Mouse (Mus musculus) embryonic fibroblast, embryonic 13.5 days (primary cell): ENCODE measurements around the gene Schip1.

ENCODE experiments used
- CTCF ChIP-seq: IDR thresholded peaks from 2 replicates; pipeline ENCODE4 v1.5.1; 2011; ENCODE audit warnings: mild to moderate bottlenecking, control low read depth, low read length, moderate library complexity, borderline replicate concordance; ENCODE audit not compliant: insufficient read depth
- POLR2A ChIP-seq: IDR thresholded peaks from 2 replicates; pipeline ENCODE4 v1.6.1; 2011; ENCODE audit warnings: low read depth, mild to moderate bottlenecking, control low read depth, low read length, moderate library complexity

GRCm38 (mm10) chr3:68526416-68526815 lies 461.8 kb downstream of the Schip1 start:
- TF ChIP-seq POLR2A: no peak
- no peak for TF ChIP-seq CTCF
